In genomic region chr14:46647319-46647974, GRCm38 (mm10) we compare ENCODE assay signal across 15 mouse cellular contexts.
DNase-seq lines count a peak whose midpoint lies in the region; ATAC-seq lines count a peak whose summit lies in the region.
"Had no signal": no experiment of that assay in that cellular context is flagged by ENCODE, and none has a peak within 500 bp of the region (broad histone marks: within the 10 kb centered on the region; RNA-seq: fewer than 3 reads in every experiment).

No protein-coding gene starts in this region.

- H3K4me3 ChIP-seq in midbrain, embryonic 10.5 days = no peak overlapping the region
- H3K4me3 ChIP-seq in midbrain, embryonic 11.5 days (ENCODE audit: low read depth, low read length) = no peak overlapping the region
- H3K4me3 ChIP-seq in hindbrain, embryonic 13.5 days = no peak overlapping the region
- no peak overlapping the region for H3K4me3 ChIP-seq in neural tube, embryonic 13.5 days
- H3K4me3 ChIP-seq: intestine, embryonic 15.5 days; limb, embryonic 10.5 days; liver, embryonic 15.5 days; stomach, embryonic 15.5 days had no signal

- WGBS in midbrain, embryonic 10.5 days = 71% methylated on average over 12 of the region's 12 CpGs
- WGBS in midbrain, embryonic 11.5 days = 63% methylated on average over 12 of the region's 12 CpGs
- 51% methylated on average over 12 of the region's 12 CpGs for WGBS in hindbrain, embryonic 13.5 days
- WGBS in neural tube, embryonic 13.5 days = 50% methylated on average over 12 of the region's 12 CpGs

- DNase-seq in midbrain, embryonic 10.5 days (ENCODE audit: low spot score) = no peak
- DNase-seq in midbrain, embryonic 11.5 days (ENCODE audit: low spot score, missing footprints) = no peak
- DNase-seq in layer of hippocampus, adult 9-10 months (ENCODE audit: low spot score) = peak; percentile 6
- DNase-seq: cerebellum, adult 9-10 months; kidney, postnatal 36 days; thymus, postnatal 36 days had no signal

- H3K9ac ChIP-seq in midbrain, embryonic 11.5 days (ENCODE audit: low read length) = no peak overlapping the region
- H3K9ac ChIP-seq in hindbrain, embryonic 13.5 days = 0 out of 2 replicates have a peak overlapping the region, but pooled peaks have one; percentile 15
- no peak overlapping the region for H3K9ac ChIP-seq in neural tube, embryonic 13.5 days
- H3K9ac ChIP-seq: intestine, embryonic 15.5 days; liver, embryonic 15.5 days; stomach, embryonic 15.5 days had no signal

- H3K27me3 ChIP-seq in midbrain, embryonic 10.5 days (ENCODE audit: low read depth, poor library complexity, severe bottlenecking) = peaks cover 73% of the 10 kb centered on the region
- H3K27me3 ChIP-seq in midbrain, embryonic 11.5 days (ENCODE audit: control insufficient read depth, insufficient read depth, low read length) = no peaks in the 10 kb centered on the region
- peaks cover 5% of the 10 kb centered on the region; the same call in 1 of the 2 replicates for H3K27me3 ChIP-seq in hindbrain, embryonic 13.5 days
- 0 out of 2 replicates have a peak, but pooled peaks cover 4% of the 10 kb centered on the region for H3K27me3 ChIP-seq in neural tube, embryonic 13.5 days
- H3K27me3 ChIP-seq: intestine, embryonic 15.5 days; liver, embryonic 15.5 days; stomach, embryonic 15.5 days had no signal

- no peak for ATAC-seq in midbrain, embryonic 11.5 days (ENCODE audit: low FRiP score)
- peak; percentile 86 for ATAC-seq in hindbrain, embryonic 13.5 days (ENCODE audit: low FRiP score)
- ATAC-seq in neural tube, embryonic 13.5 days (ENCODE audit: low read depth) = peak; percentile 94
- ATAC-seq in megakaryocyte-erythroid progenitor cell, adult 5-6 weeks (replicated peaks; ENCODE audit: low FRiP score, low TSS enrichment, poor library complexity, severe bottlenecking) = no peak
- ATAC-seq in activated CD4-positive, CD25-positive, alpha-beta regulatory T cell, adult 4 months = no peak
- ATAC-seq: CD4-positive, CD25-positive, alpha-beta regulatory T cell, adult 4 months; intestine, embryonic 15.5 days had no signal

- H3K9me3 ChIP-seq in midbrain, embryonic 10.5 days (replicated peaks) = no peaks in the 10 kb centered on the region
- H3K9me3 ChIP-seq in midbrain, embryonic 11.5 days (ENCODE audit: control insufficient read depth, low read length) = no peaks in the 10 kb centered on the region
- H3K9me3 ChIP-seq in hindbrain, embryonic 13.5 days = no peaks in the 10 kb centered on the region
- H3K9me3 ChIP-seq in neural tube, embryonic 13.5 days = no peaks in the 10 kb centered on the region
- H3K9me3 ChIP-seq: intestine, embryonic 15.5 days; limb, embryonic 10.5 days; liver, embryonic 15.5 days; stomach, embryonic 15.5 days had no signal

- H3K36me3 ChIP-seq in midbrain, embryonic 10.5 days = no peaks in the 10 kb centered on the region
- H3K36me3 ChIP-seq in midbrain, embryonic 11.5 days (ENCODE audit: control insufficient read depth, insufficient read depth, low read length) = no peaks in the 10 kb centered on the region
- H3K36me3 ChIP-seq in hindbrain, embryonic 13.5 days = no peaks in the 10 kb centered on the region
- no peaks in the 10 kb centered on the region for H3K36me3 ChIP-seq in neural tube, embryonic 13.5 days
- H3K36me3 ChIP-seq: intestine, embryonic 15.5 days; limb, embryonic 10.5 days; liver, embryonic 15.5 days; stomach, embryonic 15.5 days had no signal

- H3K4me1 ChIP-seq in midbrain, embryonic 10.5 days = peaks cover 6% of the 10 kb centered on the region; the same call in 1 of the 2 replicates
- no peaks in the 10 kb centered on the region for H3K4me1 ChIP-seq in midbrain, embryonic 11.5 days (ENCODE audit: control insufficient read depth, insufficient read depth, low read length)
- peaks cover 14% of the 10 kb centered on the region for H3K4me1 ChIP-seq in hindbrain, embryonic 13.5 days (replicated peaks)
- peaks cover 10% of the 10 kb centered on the region; the same call in 1 of the 2 replicates for H3K4me1 ChIP-seq in neural tube, embryonic 13.5 days (replicated peaks)
- H3K4me1 ChIP-seq: intestine, embryonic 15.5 days; liver, embryonic 15.5 days; stomach, embryonic 15.5 days had no signal

- H3K4me2 ChIP-seq in midbrain, embryonic 11.5 days = no peak overlapping the region
- H3K4me2 ChIP-seq in hindbrain, embryonic 13.5 days = peak overlapping the region; percentile 34
- H3K4me2 ChIP-seq in neural tube, embryonic 13.5 days = no peak overlapping the region; the same call in none of the 2 replicates
- H3K4me2 ChIP-seq: intestine, embryonic 15.5 days; liver, embryonic 15.5 days; stomach, embryonic 15.5 days had no signal

- 0 out of 2 replicates have a peak overlapping the region, but pooled peaks have one; percentile 11 for H3K27ac ChIP-seq in midbrain, embryonic 10.5 days (replicated peaks)
- no peak overlapping the region for H3K27ac ChIP-seq in midbrain, embryonic 11.5 days (ENCODE audit: low read depth, low read length)
- H3K27ac ChIP-seq in hindbrain, embryonic 13.5 days = peak overlapping the region; percentile 71
- peak overlapping the region; percentile 66 for H3K27ac ChIP-seq in neural tube, embryonic 13.5 days (replicated peaks)
- H3K27ac ChIP-seq: intestine, embryonic 15.5 days; limb, embryonic 10.5 days; liver, embryonic 15.5 days; stomach, embryonic 15.5 days had no signal

Comparison
In these comparisons a context has a peak if more than half of its experiments do, and no peak if none do; other contexts are left out.
1. ATAC-seq: peak in hindbrain, embryonic 13.5 days (single experiment) and neural tube, embryonic 13.5 days (single experiment); none in midbrain, embryonic 11.5 days (single experiment), megakaryocyte-erythroid progenitor cell, adult 5-6 weeks (single experiment) and activated CD4-positive, CD25-positive, alpha-beta regulatory T cell, adult 4 months (single experiment).